Comparison of ENCODE assay signal across 8 mouse cellular contexts in genomic region chr16:44559330-44559695, GRCm38 (mm10). TPM values are rescaled to one million over a fixed set of nuclear protein-coding genes. Genes with fewer than 3 reads are reported as not detected.
DNase-seq lines count a peak whose midpoint lies in the region; ATAC-seq and TF ChIP-seq lines count a peak whose summit lies in the region.

No protein-coding gene starts in this region.

- peak; percentile 63 for DNase-seq in cerebellum, adult 9-10 months
- no peak for DNase-seq in cerebellum, adult 11 months
- no peak for DNase-seq in lung, adult 2 months
- no peak for DNase-seq in urinary bladder, adult 2 months (ENCODE audit: low spot score)
- no peak for DNase-seq in thymus, postnatal 0 days (ENCODE audit: low spot score)

- no peaks in the 10 kb centered on the region for H3K36me3 ChIP-seq in lung, embryonic 16.5 days (ENCODE audit: control insufficient read depth, insufficient read depth, low read length)
- no peaks in the 10 kb centered on the region for H3K36me3 ChIP-seq in intestine, postnatal 0 days (ENCODE audit: control insufficient read depth, insufficient read depth)
- H3K36me3 ChIP-seq in stomach, embryonic 15.5 days = no peaks in the 10 kb centered on the region

- H3K9ac ChIP-seq in lung, embryonic 16.5 days (ENCODE audit: low read length) = no peak overlapping the region
- H3K9ac ChIP-seq in intestine, postnatal 0 days (ENCODE audit: low read depth, low read length) = no peak overlapping the region
- no peak overlapping the region for H3K9ac ChIP-seq in stomach, embryonic 15.5 days

- TF ChIP-seq CTCF in lung, adult 2 months (IDR thresholded peaks at IDR 0.05; ENCODE audit: insufficient read depth, low read length) = no peak
- no peak for TF ChIP-seq CTCF in intestine, postnatal 0 days (IDR thresholded peaks at IDR 0.05; ENCODE audit: low read depth)

- no peaks in the 10 kb centered on the region for H3K27me3 ChIP-seq in lung, embryonic 16.5 days (ENCODE audit: control insufficient read depth, insufficient read depth, low read depth, low read length)
- H3K27me3 ChIP-seq in intestine, postnatal 0 days (replicated peaks; ENCODE audit: control insufficient read depth, insufficient read depth, low read length) = no peaks in the 10 kb centered on the region
- no peaks in the 10 kb centered on the region for H3K27me3 ChIP-seq in stomach, embryonic 15.5 days (replicated peaks)

- H3K4me1 ChIP-seq in lung, embryonic 16.5 days (replicated peaks; ENCODE audit: control insufficient read depth, insufficient read depth, low read length) = peaks cover 7% of the 10 kb centered on the region
- no peaks in the 10 kb centered on the region for H3K4me1 ChIP-seq in lung, adult 2 months (ENCODE audit: control insufficient read depth, insufficient read depth, low read length)
- no peaks in the 10 kb centered on the region for H3K4me1 ChIP-seq in intestine, postnatal 0 days (replicated peaks; ENCODE audit: control insufficient read depth, insufficient read depth, low read length)
- H3K4me1 ChIP-seq in stomach, embryonic 15.5 days = peaks cover 4% of the 10 kb centered on the region; the same call in 1 of the 2 replicates

- ATAC-seq in lung, embryonic 16.5 days (ENCODE audit: low read depth) = no peak
- ATAC-seq in intestine, postnatal 0 days = no peak
- ATAC-seq in stomach, embryonic 15.5 days (ENCODE audit: insufficient read depth, low FRiP score, low read depth) = no peak

- 24% methylated on average over 5 of the region's 5 CpGs for WGBS in lung, embryonic 16.5 days
- 26% methylated on average over 5 of the region's 5 CpGs for WGBS in lung, adult 2 months
- WGBS in intestine, postnatal 0 days = 41% methylated on average over 5 of the region's 5 CpGs
- 18% methylated on average over 5 of the region's 5 CpGs for WGBS in stomach, embryonic 15.5 days

- peak overlapping the region; percentile 81 for H3K4me3 ChIP-seq in lung, embryonic 16.5 days (ENCODE audit: low read length)
- H3K4me3 ChIP-seq in lung, adult 2 months (replicated peaks; ENCODE audit: extremely low read depth, low read depth, low read length) = no peak overlapping the region
- H3K4me3 ChIP-seq in intestine, postnatal 0 days (ENCODE audit: low read depth, low read length) = peak overlapping the region; percentile 78; the same call in 1 of the 2 replicates
- H3K4me3 ChIP-seq in stomach, embryonic 15.5 days (replicated peaks) = peak overlapping the region; percentile 77

- H3K27ac ChIP-seq in lung, embryonic 16.5 days (ENCODE audit: low read length) = no peak overlapping the region
- H3K27ac ChIP-seq in intestine, postnatal 0 days (ENCODE audit: low read depth, low read length) = no peak overlapping the region
- no peak overlapping the region for H3K27ac ChIP-seq in stomach, embryonic 15.5 days

- no peaks in the 10 kb centered on the region for H3K9me3 ChIP-seq in lung, embryonic 16.5 days (ENCODE audit: control insufficient read depth, low read length)
- H3K9me3 ChIP-seq in intestine, postnatal 0 days (ENCODE audit: control insufficient read depth) = no peaks in the 10 kb centered on the region
- no peaks in the 10 kb centered on the region for H3K9me3 ChIP-seq in stomach, embryonic 15.5 days

- no peak for TF ChIP-seq POLR2A in lung, adult 2 months (IDR thresholded peaks at IDR 0.05; ENCODE audit: borderline replicate concordance, extremely low read depth, low read depth, low read length)

- H3K4me2 ChIP-seq in lung, embryonic 16.5 days (ENCODE audit: low read depth, low read length) = peak overlapping the region; percentile 78
- H3K4me2 ChIP-seq in intestine, postnatal 0 days (replicated peaks; ENCODE audit: low read depth) = peak overlapping the region; percentile 96
- H3K4me2 ChIP-seq in stomach, embryonic 15.5 days = peak overlapping the region; percentile 81

RNA-seq across cellular contexts. Expression of gene Boc, which starts 0.6 kb away (rescaled TPM):
- polyA plus RNA-seq in lung, embryonic 16.5 days (2015; fragmentation: Nextera tagmentation; extraction: Ambion mirVana) = 29.7 and 32.0 TPM in 2 replicates
- polyA plus RNA-seq in lung, adult 2 months (2012; rRNA removed) = 22.2 and 23.4 TPM in 2 replicates
- polyA plus RNA-seq in intestine, postnatal 0 days (2015; fragmentation: Nextera tagmentation; extraction: Ambion mirVana) = 3.1 and 3.6 TPM in 2 replicates
- polyA plus RNA-seq in stomach, embryonic 15.5 days (2015; fragmentation: Nextera tagmentation; extraction: Ambion mirVana) = 12.6 and 14.0 TPM in 2 replicates
- 23.5 and 30.1 TPM in 2 replicates for polyA plus RNA-seq in urinary bladder, adult 2 months (2012; rRNA removed)
- 4.4 and 4.5 TPM in 2 replicates for polyA plus RNA-seq in thymus, postnatal 0 days (2015; fragmentation: Nextera tagmentation; extraction: Ambion mirVana)
